Mouse (Mus musculus) cerebellum, adult 2 months (tissue): ENCODE results near the gene Tbc1d5. TPM values are rescaled to one million over a fixed set of nuclear protein-coding genes. Genes with fewer than 3 reads are reported as not detected.

Experiments used
- DNase-seq, 2 experiments: peaks; one replicate each; pipeline ENCODE4 v3.0.0; 2021
- H3K27ac ChIP-seq: fragments of 200-500 bp; 2 replicates; pipeline ENCODE4 v1.5.1; 2012; ENCODE audit warnings: low read length, control low read depth, inconsistent platforms; ENCODE audit not compliant: insufficient read depth
- H3K27me3 ChIP-seq: fragments of 200-500 bp; 2 replicates; pipeline ENCODE4 v1.6.1; 2012; ENCODE audit warnings: inconsistent platforms, mild to moderate bottlenecking, low read length, moderate library complexity; ENCODE audit not compliant: control insufficient read depth, insufficient read depth
- H3K4me1 ChIP-seq: fragments of 200-500 bp; 2 replicates; pipeline ENCODE4 v1.6.1; 2011; ENCODE audit warnings: low read length; ENCODE audit not compliant: control insufficient read depth, insufficient read depth
- H3K4me3 ChIP-seq: fragments of 200-500 bp; replicated peaks from 2 replicates; pipeline ENCODE3; 2011; ENCODE audit warnings: mild to moderate bottlenecking, low read depth, low read length, control low read depth; ENCODE audit not compliant: insufficient read depth
- CTCF ChIP-seq: fragments of 200-500 bp; IDR thresholded peaks from 2 replicates; pipeline ENCODE4 v1.5.1; 2011; ENCODE audit warnings: low read depth, mild to moderate bottlenecking, control low read depth, low read length, moderate library complexity, borderline replicate concordance; ENCODE audit not compliant: insufficient read depth
- POLR2A ChIP-seq: fragments of 200-500 bp; IDR thresholded peaks from 2 replicates; pipeline ENCODE4 v1.6.1; 2011; ENCODE audit warnings: low read length, control low read depth, borderline replicate concordance; ENCODE audit not compliant: insufficient read depth
- WGBS: fragments of 180-500 bp; shearing (Covaris S2); methylation state at CpG from one replicate; pipeline ENCODE4 v1.1.7; 2018; 5-methylcytosine and 5-hydroxymethylcytosine counted together
- polyA plus RNA-seq: library from polyadenylated mRNA; depleted of rRNA; stranded (reverse); fragments of >200 nt; gene quantifications from 2 replicates; pipeline ENCODE4 v1.2.3, GENCODE M21; 2012

Gene Tbc1d5
- polyA plus RNA-seq, 1 experiment = 19.6 TPM

DNA sequence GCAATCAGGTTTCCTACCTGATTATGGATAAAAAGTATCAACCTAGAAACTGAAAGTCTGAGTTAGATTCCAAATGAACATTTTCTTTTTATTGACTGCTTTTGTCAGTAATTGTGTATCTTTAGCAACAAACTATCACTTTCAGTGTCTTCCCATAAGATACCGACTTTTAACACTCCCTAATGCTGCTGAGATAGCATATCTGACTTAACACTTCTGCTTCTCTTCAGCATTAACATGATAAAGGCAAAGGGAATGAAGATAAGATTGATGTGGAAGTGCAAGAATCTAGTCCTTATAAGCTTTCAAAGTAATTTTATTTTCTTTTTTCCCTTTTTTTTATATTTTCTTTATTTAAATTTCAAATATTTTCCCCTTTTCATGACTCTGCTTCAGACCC lies 138.3 kb downstream of the Tbc1d5 start:
- H3K27me3 ChIP-seq = no peaks in the 10 kb centered on the region
- no peaks in the 10 kb centered on the region for H3K4me1 ChIP-seq
- no peak overlapping the region for H3K27ac ChIP-seq
- DNase-seq = no peak
- WGBS = 76% methylated on average over 1 of the region's 1 CpGs
- TF ChIP-seq POLR2A = no peak
- no peak for TF ChIP-seq CTCF
- H3K4me3 ChIP-seq = no peak overlapping the region

DNA sequence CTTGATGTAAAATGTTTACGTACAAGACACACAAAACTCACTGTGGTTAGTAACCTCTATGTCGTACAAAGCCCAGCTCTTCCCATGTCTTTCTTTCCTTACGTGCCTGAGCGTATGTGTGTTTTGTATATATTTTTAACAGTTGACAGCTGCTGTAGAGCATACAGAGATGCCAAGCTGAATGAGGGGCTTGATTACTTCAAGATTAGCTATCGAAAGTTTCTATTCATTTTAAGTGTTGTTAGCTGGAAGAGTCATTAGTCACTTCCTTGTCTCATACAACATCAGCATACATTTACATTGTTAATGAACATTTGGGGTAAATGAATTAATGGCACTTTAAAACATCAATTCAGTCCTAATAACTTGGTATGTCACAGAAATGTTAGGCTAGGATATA lies 155.9 kb downstream of the Tbc1d5 start:
- Histone ChIP-seq H3K27ac (no peak overlapping the region), H3K27me3 (no peaks in the 10 kb centered on the region), H3K4me1 (no peaks in the 10 kb centered on the region), H3K4me3 (no peak overlapping the region)
- TF ChIP-seq CTCF (no peak), POLR2A (no peak)
- DNase-seq = no peak
- WGBS = 90% methylated on average over 5 of the region's 5 CpGs

DNA sequence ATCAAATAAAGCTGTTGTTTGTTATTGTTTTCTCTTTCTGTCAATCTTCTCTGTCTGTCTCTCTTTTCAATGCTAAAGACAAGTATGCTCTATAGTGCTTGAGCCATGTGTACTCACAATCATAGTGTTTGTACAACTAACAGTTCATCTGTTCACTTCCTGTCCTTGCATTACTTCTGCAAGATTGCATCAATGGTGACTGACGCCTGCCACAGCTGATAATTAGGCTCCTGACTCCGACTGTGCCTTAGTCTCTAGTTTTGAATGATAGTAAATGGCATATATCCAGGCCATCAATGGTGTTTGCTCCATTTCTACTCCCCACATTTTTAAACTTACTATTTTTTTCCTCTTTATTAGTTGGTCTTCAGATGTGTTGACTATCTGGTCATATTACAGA lies 162.8 kb downstream of the Tbc1d5 start:
- WGBS = 74% methylated on average over 2 of the region's 2 CpGs
- Histone ChIP-seq H3K27me3 (no peaks in the 10 kb centered on the region), H3K4me3 (no peak overlapping the region), H3K27ac (no peak overlapping the region), H3K4me1 (no peaks in the 10 kb centered on the region)
- TF ChIP-seq CTCF = no peak
- no peak for TF ChIP-seq POLR2A
- DNase-seq = no peak

DNA sequence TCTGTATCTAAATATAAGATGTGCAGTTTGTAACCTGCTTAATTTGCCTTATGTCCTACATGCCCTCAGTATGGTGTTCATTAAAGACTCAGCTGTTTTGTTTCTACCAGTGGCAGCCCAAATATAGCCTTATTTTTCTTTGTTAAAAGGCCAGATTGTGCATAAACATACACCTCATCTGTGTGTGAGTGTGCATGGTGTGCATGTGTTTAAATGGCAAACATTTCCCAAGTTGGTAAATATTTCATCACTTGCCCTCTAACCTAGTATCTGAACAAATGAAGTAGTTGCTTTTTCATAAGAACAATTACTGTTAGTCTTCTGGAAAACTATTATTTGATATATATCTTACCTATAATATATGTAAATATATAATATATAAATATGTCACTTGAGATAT lies 165.2 kb downstream of the Tbc1d5 start:
- TF ChIP-seq CTCF = no peak
- no peak for TF ChIP-seq POLR2A
- Histone ChIP-seq H3K27me3 (no peaks in the 10 kb centered on the region), H3K4me3 (no peak overlapping the region), H3K4me1 (no peaks in the 10 kb centered on the region), H3K27ac (no peak overlapping the region)
- no peak for DNase-seq

DNA sequence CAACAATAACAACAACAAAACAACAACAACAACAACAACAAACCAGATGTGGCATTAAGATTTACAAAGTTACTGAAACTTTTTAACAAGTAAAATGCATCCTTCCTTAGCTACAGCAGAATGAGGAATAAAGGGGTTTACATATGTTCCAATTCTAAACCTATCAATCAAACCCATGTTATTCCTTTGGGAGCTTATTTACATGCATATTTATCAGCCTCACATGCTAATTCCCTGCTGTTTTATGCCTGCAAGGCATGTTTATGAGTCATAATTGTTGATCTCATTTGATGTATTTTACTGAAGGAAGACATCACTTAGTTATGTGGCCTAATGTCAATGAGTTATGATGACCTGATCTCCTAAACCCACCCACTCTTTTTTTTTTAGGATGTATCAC lies 176.0 kb downstream of the Tbc1d5 start:
- Histone ChIP-seq H3K4me3 (no peak overlapping the region), H3K27me3 (no peaks in the 10 kb centered on the region), H3K4me1 (no peaks in the 10 kb centered on the region), H3K27ac (no peak overlapping the region)
- no peak for DNase-seq
- TF ChIP-seq CTCF (no peak), POLR2A (no peak)

DNA sequence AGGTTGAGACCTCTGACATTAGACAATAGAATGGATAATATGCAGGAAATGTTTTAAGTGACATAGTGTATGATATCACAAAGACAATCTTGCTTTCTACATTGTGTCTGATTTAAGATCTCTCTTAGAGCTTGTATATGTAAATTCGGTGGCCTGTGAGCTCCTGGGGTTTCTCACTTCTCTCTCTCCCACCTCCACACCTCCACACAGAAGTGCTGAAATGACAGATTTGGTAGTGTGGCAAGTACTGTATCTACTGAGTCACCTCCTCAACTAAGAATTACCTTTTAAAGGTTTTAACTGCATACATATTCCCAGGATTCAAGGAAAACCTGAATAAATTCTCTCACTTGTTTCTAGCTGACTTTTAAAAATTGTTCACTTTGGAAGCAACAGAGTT lies 180.9 kb downstream of the Tbc1d5 start:
- 83% methylated on average over 1 of the region's 1 CpGs for WGBS
- no peak overlapping the region for H3K4me3 ChIP-seq
- no peaks in the 10 kb centered on the region for H3K27me3 ChIP-seq
- no peak for DNase-seq
- no peak overlapping the region for H3K27ac ChIP-seq
- no peak for TF ChIP-seq CTCF
- no peak for TF ChIP-seq POLR2A
- H3K4me1 ChIP-seq = no peaks in the 10 kb centered on the region

DNA sequence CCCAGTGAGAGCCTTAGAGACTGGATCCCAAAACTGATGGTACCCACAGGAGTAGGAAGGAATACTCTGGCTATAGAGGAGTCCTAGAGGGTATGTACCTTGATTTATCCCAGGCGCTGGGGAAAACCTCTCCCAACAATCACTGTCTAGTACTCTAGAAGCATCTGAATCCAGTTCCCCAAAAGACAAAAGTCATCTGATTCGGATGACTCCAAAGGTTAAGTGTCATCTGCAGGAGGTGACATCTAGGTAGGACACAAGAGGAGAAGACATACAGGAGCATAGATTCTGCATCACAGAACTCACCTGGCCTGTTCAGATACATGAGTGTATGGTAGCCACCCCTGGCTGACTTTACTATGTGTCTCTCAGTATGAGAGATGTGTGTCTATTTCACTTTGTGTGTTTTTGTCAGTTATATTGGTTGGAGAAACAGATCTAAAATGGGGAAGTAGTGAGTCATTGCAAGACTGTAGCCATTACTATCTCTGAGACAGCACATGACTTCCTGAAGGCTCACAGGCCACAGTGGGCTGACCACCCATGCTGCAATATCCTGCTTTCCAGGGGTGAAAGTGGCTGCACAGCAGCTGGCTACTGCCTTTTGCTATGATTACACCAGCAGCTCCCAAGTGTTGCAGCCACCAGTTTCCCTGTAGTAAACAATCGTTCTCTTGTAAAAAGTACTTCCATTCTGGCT lies 185.7 kb downstream of the Tbc1d5 start:
- Histone ChIP-seq H3K4me1 (no peaks in the 10 kb centered on the region), H3K27me3 (no peaks in the 10 kb centered on the region), H3K4me3 (no peak overlapping the region), H3K27ac (no peak overlapping the region)
- 94% methylated on average over 3 of the region's 3 CpGs for WGBS
- DNase-seq = no peak
- no peak for TF ChIP-seq POLR2A
- TF ChIP-seq CTCF = no peak

DNA sequence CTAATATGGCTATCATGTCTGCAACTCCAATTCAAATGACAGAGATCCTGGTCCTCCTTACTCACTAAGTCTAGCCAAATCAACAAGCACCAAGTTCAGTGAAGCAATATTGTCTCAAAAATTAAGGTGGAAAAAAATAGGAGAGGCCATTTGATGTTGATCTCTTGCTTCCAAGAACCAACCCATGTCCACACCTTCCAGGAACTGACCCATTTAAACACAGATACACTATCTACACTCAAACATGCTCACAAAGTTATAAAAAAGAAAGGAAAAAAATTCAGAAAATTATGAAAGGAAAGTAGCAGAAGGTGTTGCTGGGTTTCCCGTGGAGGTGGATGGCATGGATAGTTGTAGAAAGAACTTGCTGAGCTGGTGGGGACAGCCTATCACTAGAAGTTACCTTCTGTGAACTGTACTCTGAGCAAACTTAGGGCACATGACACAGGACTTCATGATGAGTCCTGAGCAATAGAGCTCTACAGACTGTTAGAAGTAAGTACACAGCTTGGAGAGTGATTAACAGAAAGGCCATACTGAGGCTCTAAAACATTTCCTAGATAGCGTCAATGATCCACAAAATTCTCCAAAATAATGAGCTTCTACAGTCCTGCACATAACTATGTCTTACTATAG lies 188.3 kb downstream of the Tbc1d5 start:
- Histone ChIP-seq H3K27me3 (no peaks in the 10 kb centered on the region), H3K27ac (no peak overlapping the region), H3K4me1 (no peaks in the 10 kb centered on the region), H3K4me3 (no peak overlapping the region)
- no peak for TF ChIP-seq CTCF
- no peak for TF ChIP-seq POLR2A
- WGBS = 95% methylated on average over 2 of the region's 2 CpGs
- DNase-seq = no peak
